Mouse (Mus musculus) CH12.LX (cell line): ENCODE results near the gene Sf3b1. TPM values are rescaled to one million over a fixed set of nuclear protein-coding genes. Genes with fewer than 3 reads are reported as not detected.
A peak's percentile ranks its signal among the peaks of the same experiment; 100 is the strongest.

Experiments
- DNase-seq: peaks from one replicate; pipeline ENCODE4 v3.0.0-alpha.2; 2013; ENCODE audit errors: extremely low read depth
- H3K27ac ChIP-seq: 2 replicates; pipeline ENCODE4 v1.5.1; 2012; ENCODE audit warnings: low read depth, mild to moderate bottlenecking, control low read depth, moderate library complexity; ENCODE audit not compliant: insufficient read depth
- H3K27me3 ChIP-seq: replicated peaks from 2 replicates; pipeline ENCODE3; 2012; ENCODE audit warnings: inconsistent platforms
- H3K36me3 ChIP-seq, 2 experiments: replicated peaks in 1 of 2; 2 replicates each; pipeline versions ENCODE3 to v1.6.1; 2012; ENCODE audit warnings: inconsistent platforms in 1 of 2, low read length in 1 of 2, mild to moderate bottlenecking in 1 of 2, mixed read lengths in 1 of 2, moderate library complexity in 1 of 2; ENCODE audit not compliant: control insufficient read depth in 1 of 2, insufficient read depth in 1 of 2
- H3K4me1 ChIP-seq, 2 experiments: 2 replicates each; pipeline ENCODE4 v1.6.1; 2012; ENCODE audit warnings: inconsistent platforms in 1 of 2, moderate library complexity in 1 of 2; ENCODE audit not compliant: insufficient read depth in 2 of 2, control insufficient read depth in 1 of 2
- H3K4me2 ChIP-seq: 2 replicates; pipeline ENCODE4 v1.6.1; 2012; ENCODE audit warnings: low read depth, mild to moderate bottlenecking, control low read depth; ENCODE audit not compliant: poor library complexity, insufficient read depth, severe bottlenecking
- H3K4me3 ChIP-seq, 3 experiments: fragments of 150-350 bp in 1 of 3; sonication (generic) in 1 of 3; replicated peaks in 1 of 3; 2 replicates each; pipeline versions ENCODE3 to v1.5.1; 2011 to 2012; ENCODE audit warnings: low read depth in 2 of 3, low read length in 2 of 3, mild to moderate bottlenecking in 2 of 3, moderate library complexity in 2 of 3, control low read depth in 1 of 3, improper control_type of control experiment in 1 of 3, inconsistent platforms in 1 of 3, mixed read lengths in 1 of 3; ENCODE audit not compliant: poor library complexity in 1 of 3
- H3K79me2 ChIP-seq: replicated peaks from 2 replicates; pipeline ENCODE4 v1.6.1; 2012; ENCODE audit warnings: mild to moderate bottlenecking, moderate library complexity; ENCODE audit not compliant: control insufficient read depth, poor library complexity, insufficient read depth, severe bottlenecking; ENCODE audit errors: extremely low read depth
- H3K9ac ChIP-seq: 2 replicates; pipeline ENCODE4 v1.6.1; 2012; ENCODE audit warnings: low read depth, mild to moderate bottlenecking, control low read depth, moderate library complexity; ENCODE audit not compliant: insufficient read depth
- H3K9me3 ChIP-seq: replicated peaks from 2 replicates; pipeline ENCODE3; 2012; ENCODE audit warnings: low read length, inconsistent platforms, mixed read lengths
- BHLHE40 ChIP-seq: IDR thresholded peaks from 2 replicates; pipeline ENCODE4 v1.6.1; 2011; ENCODE audit warnings: mild to moderate bottlenecking, low read depth, low read length, improper control_type of control experiment
- CHD2 ChIP-seq: IDR thresholded peaks from 2 replicates; pipeline ENCODE4 v1.6.1; 2011; ENCODE audit warnings: low read length, improper control_type of control experiment
- ELF1 ChIP-seq: IDR thresholded peaks from 2 replicates; pipeline ENCODE4 v1.6.1; 2014; ENCODE audit warnings: low read depth, mild to moderate bottlenecking, inconsistent platforms, low read length, improper control_type of control experiment
- EP300 ChIP-seq: IDR thresholded peaks from 2 replicates; pipeline ENCODE4 v1.6.1; 2011; ENCODE audit warnings: low read length, improper control_type of control experiment
- ETS1 ChIP-seq: conservative IDR thresholded peaks from 2 replicates; pipeline ENCODE4 v1.6.1; 2012; ENCODE audit warnings: low read depth, mild to moderate bottlenecking, inconsistent platforms, low read length, improper control_type of control experiment, moderate library complexity
- HCFC1 ChIP-seq: IDR thresholded peaks from 2 replicates; pipeline ENCODE4 v1.6.1; 2012; ENCODE audit warnings: low read depth, mild to moderate bottlenecking, inconsistent platforms, low read length, improper control_type of control experiment
- IRF4 ChIP-seq: IDR thresholded peaks from 2 replicates; pipeline ENCODE4 v1.6.1; 2014; ENCODE audit warnings: low read depth, mild to moderate bottlenecking, inconsistent platforms, low read length, improper control_type of control experiment
- JUN ChIP-seq: IDR thresholded peaks from 2 replicates; pipeline ENCODE4 v1.6.1; 2011; ENCODE audit warnings: low read depth, mild to moderate bottlenecking, low read length, improper control_type of control experiment, moderate library complexity; ENCODE audit not compliant: insufficient read depth
- JUND ChIP-seq: conservative IDR thresholded peaks from 2 replicates; pipeline ENCODE4 v1.6.1; 2011; ENCODE audit warnings: low read depth, low read length, improper control_type of control experiment
- KAT2A ChIP-seq: IDR thresholded peaks from 2 replicates; pipeline ENCODE4 v1.6.1; 2012; ENCODE audit warnings: low read length, improper control_type of control experiment, inconsistent platforms; ENCODE audit not compliant: insufficient replicate concordance
- MEF2A ChIP-seq: IDR thresholded peaks from 2 replicates; pipeline ENCODE4 v1.6.1; 2014; ENCODE audit warnings: low read depth, mild to moderate bottlenecking, inconsistent platforms, low read length, improper control_type of control experiment, borderline replicate concordance
- PAX5 ChIP-seq: IDR thresholded peaks from 2 replicates; pipeline ENCODE4 v1.6.1; 2012; ENCODE audit warnings: low read length, inconsistent platforms, mixed read lengths
- POLR2A ChIP-seq: IDR thresholded peaks from 2 replicates; pipeline ENCODE4 v1.6.1; 2011; ENCODE audit warnings: low read depth, mild to moderate bottlenecking, improper control_type of control experiment, low read length
- POLR2AphosphoS2 ChIP-seq: IDR thresholded peaks from 2 replicates; pipeline ENCODE4 v1.6.1; 2011; ENCODE audit warnings: low read depth, low read length, improper control_type of control experiment
- RCOR1 ChIP-seq: conservative IDR thresholded peaks from 2 replicates; pipeline ENCODE4 v1.6.1; 2012; ENCODE audit warnings: low read depth, mild to moderate bottlenecking, inconsistent platforms, low read length, improper control_type of control experiment
- SIN3A ChIP-seq: IDR thresholded peaks from 2 replicates; pipeline ENCODE4 v1.6.1; 2012; ENCODE audit warnings: low read length, improper control_type of control experiment, inconsistent platforms
- SMC3 ChIP-seq: IDR thresholded peaks from 2 replicates; pipeline ENCODE4 v1.6.1; 2011; ENCODE audit warnings: low read depth, low read length, improper control_type of control experiment
- TBP ChIP-seq: conservative IDR thresholded peaks from 2 replicates; pipeline ENCODE4 v1.6.1; 2011; ENCODE audit warnings: low read depth, low read length, improper control_type of control experiment
- USF2 ChIP-seq: conservative IDR thresholded peaks from 2 replicates; pipeline ENCODE4 v1.6.1; 2011; ENCODE audit warnings: low read depth, low read length, improper control_type of control experiment
- ZKSCAN1 ChIP-seq: IDR thresholded peaks from 2 replicates; pipeline ENCODE4 v1.6.1; 2012; ENCODE audit warnings: low read depth, inconsistent platforms, low read length, improper control_type of control experiment, borderline replicate concordance
- ZMIZ1 ChIP-seq: IDR thresholded peaks from 2 replicates; pipeline ENCODE4 v1.6.1; 2012; ENCODE audit warnings: low read depth, mild to moderate bottlenecking, inconsistent platforms, low read length, improper control_type of control experiment
- ZNF384 ChIP-seq: IDR thresholded peaks from 2 replicates; pipeline ENCODE4 v1.6.1; 2012; ENCODE audit warnings: low read depth, low read length, improper control_type of control experiment, inconsistent platforms
- dilution Hi-C: fragments of 300-500 bp; cut with MboI; formaldehyde crosslinking; loops from 2 replicates; pipeline ENCODE4 v1.14.3; 2020; ENCODE audit warnings: low sequenced_read_pairs; ENCODE audit not compliant: extremely low pct_unique_long_range_greater_than_20kb, extremely low pct_ligation_motif_present
- in situ Hi-C: fragments of 300-500 bp; cut with MboI; formaldehyde crosslinking; loops from 3 replicates; pipeline ENCODE4 v1.14.3; 2019; ENCODE audit warnings: low sequenced_read_pairs, low pct_ligation_motif_present, low pct_unique_long_range_greater_than_20kb, mixed read lengths
- polyA plus RNA-seq: library from polyadenylated mRNA; unstranded; fragments of >175 nt; gene quantifications from 2 replicates; pipeline ENCODE4 v1.2.1, GENCODE M21; 2012; ENCODE audit warnings: low read depth; ENCODE audit not compliant: insufficient read length
- total RNA-seq, 2 experiments: library from RNA; depleted of rRNA; stranded (reverse); fragments of 300-350 nt in 1 of 2; fragments of >200 nt in 1 of 2; gene quantifications; 2 replicates each; pipeline ENCODE4 v1.2.3; 2012 to 2014

The Sf3b1 gene
- total and polyA plus RNA-seq, 3 experiments: 109 to 186 (median 133) TPM

DNA sequence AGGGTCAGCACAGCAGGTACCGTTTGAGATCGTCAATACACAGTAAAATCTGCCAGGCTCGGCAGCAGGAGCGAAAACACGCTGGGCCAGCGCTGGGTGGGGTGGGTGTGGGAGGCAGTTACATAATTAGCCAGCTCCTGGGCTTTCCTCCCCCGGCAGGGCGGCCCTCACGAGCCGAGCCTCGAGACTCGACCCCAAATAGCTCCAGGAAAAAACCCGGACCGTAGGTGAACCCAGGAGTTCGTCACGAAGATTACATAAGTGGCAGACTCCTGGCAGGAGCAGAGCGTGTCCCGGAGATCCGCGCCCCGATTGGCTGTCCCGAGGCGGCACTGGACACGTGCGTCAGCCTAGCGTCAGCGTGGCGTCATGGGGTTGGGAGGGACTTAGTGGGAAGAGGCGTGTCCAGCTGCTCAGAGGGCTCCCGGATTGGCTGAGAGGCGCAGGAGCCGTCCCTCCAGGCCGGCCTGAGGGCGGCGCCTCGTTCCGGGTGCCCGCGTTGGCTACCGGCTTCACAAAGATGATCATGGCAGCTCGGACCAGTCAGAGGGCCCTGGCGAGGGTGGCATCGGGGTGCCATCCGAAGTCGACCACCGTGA, 25.2 kb upstream of the Sf3b1 start, which contains the start of gene Coq10b (continued):
- no peak for TF ChIP-seq TBP
- TF ChIP-seq POLR2AphosphoS2: no peak
- TF ChIP-seq USF2: peak; percentile 41; the same call in 1 of the 2 replicates
- TF ChIP-seq SMC3: no peak
- no peak for TF ChIP-seq JUN
- TF ChIP-seq ZKSCAN1: no peak
- TF ChIP-seq HCFC1: peak; percentile 55
- no peak for TF ChIP-seq PAX5
- peak; percentile 72; the same call in 1 of the 2 replicates for TF ChIP-seq POLR2A
- peak; percentile 24; the same call in 1 of the 2 replicates for TF ChIP-seq ZMIZ1

DNA sequence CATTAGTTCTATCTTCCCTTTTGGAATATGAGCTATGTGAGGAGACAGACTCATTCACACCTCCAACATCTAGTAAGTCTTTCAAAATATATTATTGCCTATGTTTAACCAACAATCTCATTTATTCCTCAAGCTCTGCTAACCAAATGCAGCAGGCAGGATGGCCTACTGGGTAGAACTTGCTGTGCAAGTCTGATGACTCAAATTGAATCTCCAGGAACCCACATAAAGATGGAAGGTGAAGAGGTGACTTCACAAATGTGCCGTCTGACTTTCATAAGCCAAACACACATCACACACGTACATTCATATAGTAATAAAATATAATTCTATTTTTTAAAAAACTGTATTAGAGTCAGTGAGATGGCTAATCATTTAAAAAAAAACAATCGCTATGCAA, 24.4 kb upstream of the Sf3b1 start:
- no peaks in the 10 kb centered on the region for H3K79me2 ChIP-seq
- dilution Hi-C loops: no loop called here
- peak; percentile 8 for DNase-seq
- H3K4me3 ChIP-seq: no peak overlapping the region
- H3K4me1 ChIP-seq: peaks cover 3 to 40% of the 10 kb centered on the region in 2 experiments
- no peak overlapping the region for H3K9ac ChIP-seq
- H3K9me3 ChIP-seq: peaks cover 5% of the 10 kb centered on the region
- in situ Hi-C loops: no loop called here
- H3K36me3 ChIP-seq: peaks cover 0 to under 1% of the 10 kb centered on the region in 2 experiments
- no peaks in the 10 kb centered on the region for H3K27me3 ChIP-seq
- H3K4me2 ChIP-seq: peak overlapping the region; percentile 76; the same call in 1 of the 2 replicates
- no peak overlapping the region for H3K27ac ChIP-seq
- TF ChIP-seq ZMIZ1 (no peak), KAT2A (no peak), TBP (no peak)
- TF ChIP-seq, all 38 proteins: peak for 0

DNA sequence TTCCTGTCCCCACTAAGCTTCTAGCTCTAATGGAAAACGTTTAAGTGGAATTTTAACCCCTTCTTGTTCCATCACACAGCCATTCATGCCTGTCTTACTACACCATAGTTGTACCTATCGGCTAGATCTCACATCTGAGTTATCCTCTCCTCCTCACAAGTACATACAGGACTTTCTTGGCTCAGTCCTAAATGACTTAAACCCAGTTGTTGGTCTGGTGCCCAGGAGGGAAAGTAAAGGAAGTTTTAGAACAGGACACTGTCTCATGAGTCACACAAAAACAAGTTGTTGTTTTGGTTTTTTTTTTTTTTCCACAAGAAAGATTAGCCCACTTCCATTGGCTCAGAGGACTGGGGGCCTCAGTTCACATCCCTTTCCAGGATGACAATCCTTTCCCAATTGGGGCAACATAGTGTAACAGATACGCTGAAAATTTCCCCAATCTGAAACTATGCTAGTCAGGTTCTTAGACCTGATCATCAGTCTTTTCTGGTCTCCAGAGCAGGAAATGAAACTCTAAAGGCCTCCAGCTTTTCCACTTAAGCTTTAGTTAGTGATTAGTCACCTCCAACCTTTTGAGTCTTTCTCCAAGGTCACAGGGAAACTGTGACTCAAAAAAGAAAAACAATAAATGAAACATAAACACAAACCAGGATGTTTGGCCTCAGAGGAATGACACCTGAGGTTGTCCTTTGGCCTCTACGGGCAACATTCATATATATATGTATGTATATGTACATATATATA, 21.7 kb upstream of the Sf3b1 start:
- Histone ChIP-seq H3K9ac (no peak overlapping the region), H3K4me2 (no peak overlapping the region), H3K9me3 (peaks cover 5% of the 10 kb centered on the region), H3K27me3 (no peaks in the 10 kb centered on the region), H3K79me2 (no peaks in the 10 kb centered on the region), H3K4me1 (peaks cover 7 to 17% of the 10 kb centered on the region in 2 experiments), H3K27ac (no peak overlapping the region), H3K4me3 (no peak overlapping the region), H3K36me3 (no peaks in the 10 kb centered on the region)
- no peak for TF ChIP-seq HCFC1
- no peak for TF ChIP-seq ELF1
- TF ChIP-seq BHLHE40: peak; percentile 51; the same call in 1 of the 2 replicates
- 0 out of 2 replicates have a peak, but pooled peaks have one; percentile 50 for TF ChIP-seq RCOR1
- TF ChIP-seq EP300: peak; percentile 90
- TF ChIP-seq SIN3A: 0 out of 2 replicates have a peak, but pooled peaks have one; percentile 33
- peak; percentile 60; the same call in 1 of the 2 replicates for TF ChIP-seq MEF2A
- TF ChIP-seq JUN: peak; percentile 68; the same call in 1 of the 2 replicates
- TF ChIP-seq ZNF384: peak; percentile 62
- no peak for TF ChIP-seq CHD2
- TF ChIP-seq IRF4: peak; percentile 78
- TF ChIP-seq JUND: peak; percentile 69; the same call in 1 of the 2 replicates
- TF ChIP-seq ETS1: peak; percentile 59
- in situ Hi-C loops: no loop called here
- peak; percentile 58 for DNase-seq
- dilution Hi-C loops: no loop called here
